Mouse (Mus musculus) kidney, postnatal 10 days (tissue): ENCODE results near the gene Cdh22.

ENCODE experiments used
- DNase-seq: peaks from one replicate; pipeline ENCODE4 v3.0.0; 2021; ENCODE audit warnings: mixed read lengths

The Cdh22 gene

DNA sequence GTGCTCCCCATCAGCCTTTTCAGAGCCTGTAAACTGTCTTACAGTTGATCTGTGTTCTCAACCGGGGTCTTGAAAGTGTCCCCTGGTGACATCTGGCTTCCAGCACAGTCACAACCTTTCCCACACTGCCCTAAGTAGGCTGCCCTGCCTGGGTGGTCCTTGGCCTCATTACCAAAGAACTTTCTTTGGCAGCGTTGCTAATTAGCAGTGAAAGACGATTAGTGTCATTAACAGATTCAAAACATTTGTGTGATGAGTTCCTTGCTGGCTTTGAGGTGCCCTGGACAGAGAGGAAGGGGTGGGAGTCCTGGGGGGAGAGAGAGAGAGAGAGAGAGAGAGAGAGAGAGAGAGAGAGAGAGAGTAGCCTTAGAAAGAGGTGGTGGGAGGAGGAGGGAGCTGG, 14.3 kb upstream of the Cdh22 start:
- no peak for DNase-seq

DNA sequence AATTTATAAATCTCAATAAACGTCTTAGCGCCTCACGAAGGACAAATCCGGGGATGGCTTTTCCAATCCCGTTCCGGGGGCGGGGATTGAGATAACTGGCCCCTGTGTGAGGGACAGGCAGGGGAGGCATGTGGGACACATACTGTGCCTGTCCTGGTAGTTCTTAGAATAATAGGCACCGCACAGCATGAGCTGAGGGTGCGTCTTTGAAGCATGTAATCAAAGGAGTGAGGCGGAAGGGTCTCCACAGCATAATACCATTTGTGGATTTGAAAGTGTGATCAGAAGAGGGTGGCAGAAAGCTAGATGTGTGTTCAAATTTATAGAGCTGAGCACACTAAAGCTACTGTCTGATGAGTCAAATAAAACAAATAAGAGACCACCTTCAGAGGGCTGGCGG, 11.7 kb upstream of the Cdh22 start:
- no peak for DNase-seq

DNA sequence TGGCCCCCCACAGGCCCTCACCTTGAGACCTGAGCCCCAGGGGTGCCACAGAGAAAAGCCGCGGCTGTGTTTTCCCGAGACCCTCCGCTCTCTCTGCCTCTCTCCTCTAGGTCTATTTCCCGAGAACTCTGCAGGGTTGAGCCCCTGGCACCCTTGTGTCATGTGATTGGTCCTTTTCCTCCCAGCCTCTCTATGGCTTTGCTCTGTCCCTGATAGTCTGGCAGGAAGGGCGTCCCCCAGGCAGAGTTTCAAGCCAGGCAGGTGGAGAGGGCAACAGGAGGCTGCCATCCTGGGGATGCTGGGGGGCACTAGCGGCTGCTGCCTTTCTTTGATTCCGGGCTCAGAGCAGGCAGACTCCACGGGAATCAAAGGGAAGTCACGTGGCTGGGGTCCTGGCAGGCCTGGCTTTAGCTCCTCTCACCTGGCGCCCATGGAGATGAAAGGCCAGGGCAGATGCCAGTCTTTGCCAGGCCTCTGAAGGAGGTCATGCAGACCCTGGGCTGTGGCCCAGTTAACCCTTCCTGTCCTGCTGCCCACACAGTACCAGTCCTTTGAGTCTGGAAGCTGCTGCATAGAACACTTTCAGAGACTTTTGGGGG, 8.6 kb upstream of the Cdh22 start:
- no peak for DNase-seq

DNA sequence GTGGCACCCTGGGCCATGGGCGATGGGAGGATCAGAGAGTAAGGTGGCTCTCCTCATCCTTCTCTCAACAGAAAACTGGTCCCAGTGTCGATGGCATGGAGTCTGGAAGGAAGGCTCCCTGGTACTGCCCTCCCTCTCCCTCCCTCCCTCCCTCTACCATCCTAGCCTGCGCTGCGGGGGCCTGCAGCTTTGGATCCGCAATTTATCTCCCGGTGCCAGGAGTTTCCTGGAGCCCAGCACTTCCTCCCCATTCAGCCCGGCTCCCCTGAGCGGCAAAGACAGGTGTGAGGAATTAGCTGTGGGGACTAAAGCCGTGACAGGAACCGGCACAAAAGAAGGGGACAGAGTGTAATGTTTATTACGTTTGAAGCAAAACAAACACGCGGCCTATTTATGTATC, 7.9 kb upstream of the Cdh22 start:
- no peak for DNase-seq

DNA sequence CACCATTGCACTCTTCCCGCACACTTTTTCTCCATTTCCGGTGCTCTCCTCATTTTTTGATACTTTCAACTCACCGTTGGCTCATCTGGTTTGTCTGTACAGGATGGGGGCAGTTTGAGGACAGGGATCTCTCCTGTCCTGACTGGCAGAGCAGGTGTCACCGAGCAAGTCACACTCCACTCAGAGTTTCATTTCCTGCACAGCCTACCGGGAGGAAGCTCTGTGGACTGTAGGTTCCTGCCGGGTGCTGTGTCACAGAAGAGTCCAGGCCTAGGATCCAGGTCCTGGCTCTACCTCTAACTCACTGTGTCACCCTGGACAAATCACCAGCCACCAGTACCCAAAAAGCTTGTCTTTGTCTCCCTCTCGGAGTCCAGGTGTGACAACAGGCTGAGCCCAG, 7.1 kb upstream of the Cdh22 start:
- DNase-seq = no peak

GRCm38 (mm10) chr2:165240371-165240770, 5.7 kb upstream of the Cdh22 start:
- DNase-seq = no peak

DNA sequence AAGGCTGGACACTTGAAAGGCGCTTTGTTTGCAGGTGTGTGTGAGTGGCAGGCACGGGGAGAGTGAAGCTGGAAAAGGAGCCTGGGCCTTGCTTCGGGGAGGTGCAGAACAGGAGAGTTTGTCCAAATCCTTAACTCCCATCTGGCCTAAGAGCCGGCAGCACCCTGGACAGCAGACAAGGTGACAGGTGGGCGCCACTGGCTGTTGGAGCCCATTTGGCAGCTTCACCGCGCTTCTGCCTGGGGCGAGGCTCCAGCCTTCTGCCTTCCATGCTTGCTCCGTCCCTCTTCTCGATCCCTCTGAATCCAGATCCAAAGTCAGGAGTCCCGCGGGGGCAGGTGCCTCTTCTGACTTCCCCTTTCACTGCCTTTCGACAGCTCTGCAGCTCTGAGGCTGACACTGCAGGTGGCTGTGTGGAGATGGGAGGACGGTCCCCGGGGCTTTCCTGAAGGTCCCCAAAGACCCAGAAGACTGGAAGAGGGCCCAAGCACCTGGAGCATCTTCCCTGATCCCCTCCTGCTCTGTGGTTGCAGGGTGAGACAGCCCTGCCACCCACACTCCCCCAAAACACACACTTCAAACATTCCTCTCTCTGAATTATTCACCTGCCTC, 5.0 kb upstream of the Cdh22 start:
- DNase-seq = peak; percentile 62

- DNase-seq = no peak
These were observed 3.9 kb upstream of the Cdh22 start for GRCm38 (mm10) chr2:165238416-165239145.

GRCm38 (mm10) chr2:165234291-165234612, 401 bp downstream of the Cdh22 start:
- no peak for DNase-seq

GRCm38 (mm10) chr2:165233491-165234290, 962 bp downstream of the Cdh22 start:
- DNase-seq = peak; percentile 81

DNA sequence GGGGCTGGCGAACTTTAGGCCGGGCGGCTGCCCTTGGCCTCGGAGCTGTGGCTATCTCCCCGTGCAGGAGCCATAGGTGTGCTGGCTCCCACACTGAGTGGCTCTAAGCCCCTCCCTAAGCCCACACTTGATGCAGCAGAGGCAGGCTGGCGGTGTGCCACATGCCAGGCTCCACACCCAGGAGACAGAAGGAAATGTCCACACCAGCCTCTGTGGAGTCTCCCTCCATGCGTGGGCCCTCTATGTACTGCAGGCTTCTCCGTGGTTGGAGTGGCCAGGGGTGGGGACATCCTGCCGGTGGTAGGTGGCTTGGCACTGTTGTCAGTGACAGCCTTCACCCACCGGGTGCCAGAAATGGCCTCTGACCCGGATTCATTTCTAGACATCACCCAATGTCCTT, 5.6 kb downstream of the Cdh22 start:
- DNase-seq = no peak

- DNase-seq = no peak
These were observed 10.8 kb downstream of the Cdh22 start for GRCm38 (mm10) chr2:165223837-165224236.

DNA sequence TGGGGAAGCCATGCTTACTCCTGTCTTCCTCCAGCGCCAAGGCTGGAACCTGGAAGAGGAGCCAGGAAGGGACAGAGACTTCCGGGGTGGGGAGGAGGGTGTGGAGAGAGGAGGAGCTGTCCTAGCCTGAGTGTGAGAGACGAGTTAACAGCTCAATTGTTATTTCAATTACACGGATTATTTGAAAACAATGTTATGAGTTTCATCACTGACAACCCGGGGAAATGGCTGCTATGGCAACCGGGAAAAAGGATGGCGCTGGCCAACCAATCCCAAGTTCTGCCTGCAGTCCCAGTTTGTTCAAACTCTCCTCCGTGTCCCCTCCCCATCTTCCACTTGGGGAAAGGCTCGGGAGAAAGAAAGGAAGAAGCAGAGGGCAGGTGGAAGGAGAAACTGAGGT, 12.7 kb downstream of the Cdh22 start:
- no peak for DNase-seq

DNA sequence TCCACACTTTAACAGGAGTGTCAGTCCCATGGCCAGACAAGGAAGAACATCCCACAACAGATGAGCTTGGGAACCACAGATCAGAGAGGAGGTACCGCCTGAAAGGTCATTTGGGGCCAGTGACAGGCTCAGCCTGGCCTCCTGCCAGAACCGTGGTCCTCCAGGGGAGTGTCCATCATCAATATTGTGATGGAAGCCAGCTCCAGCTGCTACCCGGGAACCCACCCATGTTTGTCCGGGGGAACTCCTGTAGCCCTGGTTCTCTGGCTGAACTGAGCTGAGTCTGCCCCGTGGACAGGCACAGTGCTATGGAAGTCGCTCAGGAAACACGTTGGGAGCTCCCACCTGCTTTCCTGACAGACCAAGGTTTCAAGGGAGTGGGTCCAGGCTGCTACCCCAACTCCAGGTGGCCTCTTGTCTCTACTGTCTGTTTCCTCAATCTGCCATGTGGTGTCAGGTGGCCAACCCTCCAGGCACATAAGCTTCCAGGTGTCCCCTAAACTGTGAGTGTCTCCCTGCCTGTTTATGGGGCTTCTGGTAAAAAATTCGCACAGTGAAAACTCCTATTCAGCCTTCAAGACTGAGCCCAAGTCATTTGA, 14.2 kb downstream of the Cdh22 start:
- DNase-seq = no peak

DNA sequence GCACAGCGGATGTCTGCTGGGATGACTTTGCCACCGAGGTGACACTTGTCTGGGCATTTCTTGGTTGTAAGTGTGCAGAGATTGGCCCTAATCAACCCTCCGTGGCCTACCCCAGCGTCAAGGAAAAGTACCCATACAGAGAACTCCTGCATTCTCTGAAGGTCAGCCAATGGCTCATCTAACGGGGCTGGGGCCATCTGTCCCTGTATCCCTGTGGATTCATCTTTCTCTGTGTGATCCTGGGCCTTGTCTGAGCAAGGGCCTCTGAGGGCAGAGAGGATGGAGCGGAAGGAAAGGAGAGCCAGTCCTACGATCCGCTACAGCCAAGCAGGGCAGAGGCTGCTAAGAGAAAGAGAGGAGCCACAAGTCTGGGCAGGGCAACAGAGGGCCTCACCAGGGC, 15.7 kb downstream of the Cdh22 start:
- no peak for DNase-seq

- DNase-seq = no peak
These were observed 17.1 kb downstream of the Cdh22 start for GRCm38 (mm10) chr2:165217361-165218149.

DNA sequence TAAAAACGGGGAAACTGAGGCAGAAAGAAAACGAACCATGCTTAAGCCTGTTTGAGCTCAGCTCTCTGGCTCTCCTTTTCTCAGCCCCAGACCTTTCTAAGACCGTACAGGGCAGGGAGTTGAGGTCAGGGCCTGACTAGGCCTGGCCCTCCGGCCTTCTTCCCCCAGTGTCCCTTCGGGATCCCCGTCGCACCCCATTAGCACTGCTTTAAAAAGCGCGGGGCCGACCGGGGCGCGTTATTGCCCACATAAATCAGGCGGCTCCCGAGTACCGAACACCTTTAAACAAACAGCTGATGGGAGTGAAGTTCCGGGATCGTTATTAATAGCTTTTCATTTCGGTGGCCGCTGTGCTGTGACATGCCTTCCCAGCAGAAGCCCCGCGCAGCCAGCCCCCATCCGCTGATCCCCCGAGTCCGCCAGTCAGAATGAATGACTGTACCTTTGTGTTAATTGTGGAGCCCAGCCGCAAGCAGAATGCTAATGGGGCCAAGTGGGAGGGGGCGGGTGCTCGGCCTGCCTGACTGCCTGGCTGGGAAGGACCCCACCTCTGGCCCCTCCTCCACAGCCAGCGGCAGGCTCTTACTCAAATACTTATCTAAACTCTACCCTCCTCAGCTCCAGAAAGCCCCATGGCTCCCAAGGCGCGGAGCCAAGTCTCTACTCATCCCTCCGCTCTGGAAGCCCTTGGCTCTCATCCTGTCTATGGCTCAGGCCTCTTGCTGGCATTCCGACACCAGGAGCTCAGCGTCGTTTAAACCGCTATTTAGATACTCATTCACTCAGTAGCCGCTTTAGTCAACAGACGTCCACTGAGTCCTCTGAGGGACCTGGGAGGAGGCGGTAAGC, 19.3 kb downstream of the Cdh22 start:
- DNase-seq = peak; percentile 34

- DNase-seq = no peak
These were observed 23.1 kb downstream of the Cdh22 start for GRCm38 (mm10) chr2:165211426-165212079.

- no peak for DNase-seq
These were observed 23.7 kb downstream of the Cdh22 start for GRCm38 (mm10) chr2:165210948-165211347.

GRCm38 (mm10) chr2:165207689-165208088, 27.0 kb downstream of the Cdh22 start:
- no peak for DNase-seq

GRCm38 (mm10) chr2:165207086-165207485, 27.6 kb downstream of the Cdh22 start:
- no peak for DNase-seq
